Mouse (Mus musculus) heart, embryonic 11.5 days (tissue): ENCODE measurements around the gene Banp. TPM values are rescaled to one million over a fixed set of nuclear protein-coding genes. Genes with fewer than 3 reads are reported as not detected.

ENCODE experiments used
- ATAC-seq: fragments of 200-750 bp; cut with Nextera tagmentation; replicated peaks from 2 replicates; pipeline ENCODE4 v1.8.0; 2017; ENCODE audit warnings: moderate library complexity; ENCODE audit not compliant: insufficient number of reproducible peaks, low FRiP score, low TSS enrichment
- H3K27ac ChIP-seq: fragments of 300-500 bp; sonication (generic); 2 replicates; pipeline ENCODE4 v1.5.1; 2014; ENCODE audit warnings: mild to moderate bottlenecking, low read depth, low read length
- H3K27me3 ChIP-seq: fragments of 300-500 bp; sonication (generic); 2 replicates; pipeline ENCODE4 v1.6.1; 2014; ENCODE audit warnings: mild to moderate bottlenecking, low read length, mixed read lengths; ENCODE audit not compliant: control insufficient read depth, insufficient read depth
- H3K36me3 ChIP-seq: fragments of 300-500 bp; sonication (generic); 2 replicates; pipeline ENCODE4 v1.6.1; 2014; ENCODE audit warnings: mild to moderate bottlenecking, low read length, moderate library complexity, mixed read lengths; ENCODE audit not compliant: control insufficient read depth, insufficient read depth
- H3K4me1 ChIP-seq: fragments of 300-500 bp; sonication (generic); 2 replicates; pipeline ENCODE4 v1.6.1; 2014; ENCODE audit warnings: low read length; ENCODE audit not compliant: control insufficient read depth, insufficient read depth
- H3K4me2 ChIP-seq: fragments of 300-500 bp; sonication (generic); 2 replicates; pipeline ENCODE4 v1.6.1; 2014; ENCODE audit warnings: mild to moderate bottlenecking, moderate library complexity
- H3K4me3 ChIP-seq: fragments of 300-500 bp; sonication (generic); 2 replicates; pipeline ENCODE4 v1.5.1; 2014; ENCODE audit warnings: low read depth, low read length
- H3K9ac ChIP-seq: fragments of 300-500 bp; sonication (generic); 2 replicates; pipeline ENCODE4 v1.6.1; 2014; ENCODE audit warnings: mild to moderate bottlenecking, low read depth, low read length, moderate library complexity
- H3K9me3 ChIP-seq: fragments of 300-500 bp; sonication (generic); replicated peaks from 2 replicates; pipeline ENCODE4 v1.6.1; 2016; ENCODE audit warnings: low read length; ENCODE audit not compliant: control insufficient read depth
- WGBS: fragments of 180-500 bp; shearing (Covaris S2); extraction: QIAGEN DNeasy Blood & Tissue Kit; methylation state at CpG from one replicate; pipeline ENCODE4 v1.1.7; 2014; ENCODE audit not compliant: insufficient replicate concordance; 5-methylcytosine and 5-hydroxymethylcytosine counted together
- polyA plus RNA-seq: library from polyadenylated mRNA; unstranded; fragments of >200 nt; fragmentation: Nextera tagmentation; extraction: Ambion mirVana; gene quantifications from 2 replicates; pipeline ENCODE4 v1.2.1, GENCODE M21; 2014

Gene Banp
- polyA plus RNA-seq, 1 experiment from 2014 or later, result 40.1 TPM

DNA sequence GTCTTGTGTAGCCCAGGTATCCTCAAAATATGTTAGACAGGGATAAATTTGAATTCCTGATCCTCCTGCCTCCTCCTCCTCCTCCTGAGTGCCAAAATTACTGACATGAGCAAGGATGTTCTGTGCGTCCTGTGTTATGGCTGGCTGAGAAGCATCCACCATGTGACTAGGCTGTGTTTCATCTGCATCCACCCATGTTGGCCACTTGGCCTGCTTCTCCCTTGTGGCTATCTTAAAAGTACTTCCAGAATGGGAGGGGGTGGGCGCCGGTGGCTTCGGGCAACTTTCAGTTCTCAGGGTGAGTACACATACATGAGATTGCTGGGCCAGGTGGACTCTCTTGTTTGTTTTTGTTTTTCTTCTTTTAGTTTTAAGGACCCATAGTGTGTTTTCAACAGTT lies 30.4 kb upstream of the Banp start:
- H3K9ac ChIP-seq, result no peak overlapping the region
- WGBS, result 56% methylated on average over 4 of the region's 4 CpGs
- no peak for ATAC-seq

DNA sequence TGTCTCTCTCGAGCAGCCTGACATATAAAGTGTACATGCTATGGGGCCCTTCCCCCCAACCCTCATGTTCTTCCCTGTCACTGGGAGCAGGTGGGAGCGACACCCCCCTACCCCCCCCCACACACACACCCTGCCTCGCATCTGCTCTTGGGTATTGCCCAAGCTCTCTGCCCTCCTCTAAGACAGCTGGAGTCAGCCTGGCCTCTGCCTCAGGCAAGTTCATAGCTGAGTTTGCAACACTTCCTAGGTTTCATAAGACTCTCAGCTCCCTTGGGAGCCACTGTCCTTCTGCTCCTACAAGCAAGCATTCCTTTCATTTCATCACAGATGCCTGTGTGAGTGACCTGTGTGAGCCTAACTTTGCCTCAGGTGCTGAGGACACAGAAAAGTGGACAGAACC lies 29.8 kb upstream of the Banp start:
- H3K36me3 ChIP-seq, result no peaks in the 10 kb centered on the region
- H3K27me3 ChIP-seq, result no peaks in the 10 kb centered on the region
- no peak for ATAC-seq
- no peak overlapping the region for H3K4me3 ChIP-seq
- H3K27ac ChIP-seq, result no peak overlapping the region
- no peak overlapping the region for H3K9ac ChIP-seq
- H3K9me3 ChIP-seq, result no peaks in the 10 kb centered on the region
- 54% methylated on average over 3 of the region's 3 CpGs for WGBS
- H3K4me1 ChIP-seq, result peaks cover 5% of the 10 kb centered on the region; the same call in 1 of the 2 replicates
- H3K4me2 ChIP-seq, result no peak overlapping the region

More for the DNA sequence above, 30.4 kb upstream of the Banp start:
- Histone ChIP-seq H3K4me3 (no peak overlapping the region), H3K9me3 (no peaks in the 10 kb centered on the region), H3K4me1 (peaks cover 5% of the 10 kb centered on the region; the same call in 1 of the 2 replicates), H3K27me3 (no peaks in the 10 kb centered on the region), H3K4me2 (no peak overlapping the region), H3K27ac (no peak overlapping the region), H3K36me3 (no peaks in the 10 kb centered on the region)

DNA sequence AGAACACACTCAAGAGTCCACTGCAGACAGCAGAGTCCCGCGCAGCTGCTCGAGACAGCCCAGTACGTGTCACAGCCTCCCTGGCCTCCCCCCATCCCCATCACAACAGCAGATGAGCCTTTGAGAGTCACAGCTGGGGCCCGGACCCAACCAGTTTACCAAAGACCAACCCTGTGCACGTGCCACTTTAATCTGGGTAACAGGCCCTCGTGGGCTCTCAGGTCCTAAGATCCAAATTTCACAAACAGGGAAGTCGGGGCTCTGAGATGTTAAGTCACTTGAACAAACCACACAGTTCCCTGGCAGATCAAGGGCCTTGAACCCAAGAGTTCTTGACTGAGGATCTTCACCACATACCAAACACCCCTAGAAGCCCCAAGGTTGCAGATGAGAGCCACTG lies 28.0 kb upstream of the Banp start:
- H3K27me3 ChIP-seq, result no peaks in the 10 kb centered on the region
- no peak for ATAC-seq
- H3K27ac ChIP-seq, result peak overlapping the region; percentile 46; the same call in 1 of the 2 replicates
- peaks cover 5% of the 10 kb centered on the region; the same call in 1 of the 2 replicates for H3K4me1 ChIP-seq
- H3K36me3 ChIP-seq, result no peaks in the 10 kb centered on the region
- no peak overlapping the region for H3K4me3 ChIP-seq
- no peak overlapping the region for H3K4me2 ChIP-seq
- no peaks in the 10 kb centered on the region for H3K9me3 ChIP-seq
- 69% methylated on average over 8 of the region's 8 CpGs for WGBS
- no peak overlapping the region for H3K9ac ChIP-seq

DNA sequence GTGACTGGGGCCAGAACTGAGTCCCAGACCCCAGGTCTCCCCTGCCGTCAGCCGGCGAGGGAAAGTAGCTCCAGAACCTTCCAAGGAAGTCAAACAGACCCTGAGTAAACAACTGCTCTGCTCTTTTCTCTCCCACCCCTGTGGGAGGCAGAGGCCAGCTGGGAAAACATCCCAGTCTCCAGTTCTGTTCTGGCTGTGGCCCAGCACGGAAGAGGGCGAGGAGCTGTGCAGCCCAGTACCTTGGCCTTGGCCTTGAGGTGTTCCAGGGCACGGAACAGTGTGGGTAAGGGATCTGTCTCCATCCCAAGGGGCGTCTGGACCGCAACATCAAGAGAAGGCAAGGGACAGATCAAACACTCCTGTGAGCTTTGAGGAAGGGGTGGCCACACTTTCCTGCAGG lies 27.4 kb upstream of the Banp start:
- H3K27me3 ChIP-seq, result no peaks in the 10 kb centered on the region
- no peak overlapping the region for H3K9ac ChIP-seq
- H3K9me3 ChIP-seq, result no peaks in the 10 kb centered on the region
- WGBS, result 53% methylated on average over 8 of the region's 8 CpGs
- no peak overlapping the region for H3K4me3 ChIP-seq
- H3K36me3 ChIP-seq, result no peaks in the 10 kb centered on the region
- no peak for ATAC-seq
- peak overlapping the region; percentile 46; the same call in 1 of the 2 replicates for H3K27ac ChIP-seq
- H3K4me2 ChIP-seq, result no peak overlapping the region
- H3K4me1 ChIP-seq, result peaks cover 5% of the 10 kb centered on the region; the same call in 1 of the 2 replicates

DNA sequence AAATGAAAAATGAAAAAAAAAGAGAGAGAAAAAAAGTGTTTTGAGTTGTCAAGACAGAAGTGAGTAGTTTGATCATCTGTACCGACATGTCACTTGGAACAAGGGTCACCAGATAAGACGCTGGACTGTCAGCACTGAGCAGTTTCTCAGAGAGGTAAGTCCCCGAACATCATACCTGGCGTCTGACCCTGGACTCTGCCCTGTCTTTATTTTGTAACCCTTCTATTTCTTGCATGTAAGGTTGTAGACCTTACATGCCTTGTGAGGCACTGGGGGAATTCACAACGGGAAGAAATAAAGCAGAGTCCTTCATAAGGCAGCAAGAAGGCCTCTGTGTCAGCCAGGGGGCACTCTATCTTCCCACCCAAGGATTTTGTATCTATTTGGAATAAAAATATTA lies 24.9 kb upstream of the Banp start:
- Histone ChIP-seq H3K9ac (no peak overlapping the region), H3K27ac (no peak overlapping the region), H3K9me3 (no peaks in the 10 kb centered on the region), H3K27me3 (no peaks in the 10 kb centered on the region), H3K4me1 (peaks cover 4% of the 10 kb centered on the region; the same call in 1 of the 2 replicates), H3K36me3 (no peaks in the 10 kb centered on the region), H3K4me2 (no peak overlapping the region), H3K4me3 (no peak overlapping the region)
- no peak for ATAC-seq
- WGBS, result 79% methylated on average over 5 of the region's 5 CpGs

DNA sequence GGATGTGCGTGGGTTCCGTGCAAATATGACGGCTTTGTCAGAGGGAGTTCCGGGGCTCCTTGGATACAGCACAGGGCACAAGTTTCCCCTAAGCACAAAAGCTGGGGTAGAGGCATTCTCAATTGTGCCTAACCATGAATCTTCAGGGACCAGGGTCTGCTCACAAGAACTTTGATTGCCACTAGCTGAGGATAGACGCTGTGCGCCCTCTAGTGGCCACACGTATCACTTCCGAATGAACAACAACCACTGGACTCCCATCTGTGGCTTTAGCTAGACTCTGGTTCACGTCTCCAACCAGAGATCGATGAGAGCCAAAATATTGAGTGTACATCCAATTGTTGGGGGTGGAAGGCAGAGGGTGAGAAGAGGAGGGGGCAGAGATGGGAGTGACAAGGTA lies 23.9 kb upstream of the Banp start:
- no peak overlapping the region for H3K4me2 ChIP-seq
- no peak overlapping the region for H3K4me3 ChIP-seq
- H3K36me3 ChIP-seq, result no peaks in the 10 kb centered on the region
- no peak overlapping the region for H3K27ac ChIP-seq
- no peak overlapping the region for H3K9ac ChIP-seq
- WGBS, result 29% methylated on average over 10 of the region's 10 CpGs
- no peaks in the 10 kb centered on the region for H3K9me3 ChIP-seq
- peaks cover 2% of the 10 kb centered on the region; the same call in 1 of the 2 replicates for H3K4me1 ChIP-seq
- no peaks in the 10 kb centered on the region for H3K27me3 ChIP-seq
- no peak for ATAC-seq

DNA sequence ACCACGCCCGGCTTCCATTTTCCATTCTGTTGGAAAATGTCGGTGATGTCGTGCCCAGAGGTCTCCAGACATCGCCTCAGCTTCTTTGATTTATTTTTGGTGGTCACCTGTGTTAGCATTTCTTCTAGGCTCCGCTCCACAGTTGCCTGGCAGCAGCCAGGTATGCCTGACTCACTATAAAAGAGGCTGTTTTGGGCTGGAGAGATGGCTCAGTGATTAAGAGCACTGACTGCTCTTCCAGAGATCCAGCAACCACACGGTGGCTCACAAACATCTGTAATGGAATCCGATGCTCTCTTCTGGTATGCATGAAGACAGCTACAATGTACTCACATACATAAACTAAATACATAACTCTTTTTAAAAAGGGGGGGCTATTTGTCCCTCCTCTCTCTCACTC lies 23.3 kb upstream of the Banp start:
- ATAC-seq, result no peak
- H3K4me1 ChIP-seq, result peaks cover 2% of the 10 kb centered on the region; the same call in 1 of the 2 replicates
- H3K9me3 ChIP-seq, result no peaks in the 10 kb centered on the region
- no peak overlapping the region for H3K27ac ChIP-seq
- no peak overlapping the region for H3K4me2 ChIP-seq
- no peak overlapping the region for H3K9ac ChIP-seq
- WGBS, result 63% methylated on average over 8 of the region's 8 CpGs
- H3K36me3 ChIP-seq, result no peaks in the 10 kb centered on the region
- no peak overlapping the region for H3K4me3 ChIP-seq
- H3K27me3 ChIP-seq, result no peaks in the 10 kb centered on the region

DNA sequence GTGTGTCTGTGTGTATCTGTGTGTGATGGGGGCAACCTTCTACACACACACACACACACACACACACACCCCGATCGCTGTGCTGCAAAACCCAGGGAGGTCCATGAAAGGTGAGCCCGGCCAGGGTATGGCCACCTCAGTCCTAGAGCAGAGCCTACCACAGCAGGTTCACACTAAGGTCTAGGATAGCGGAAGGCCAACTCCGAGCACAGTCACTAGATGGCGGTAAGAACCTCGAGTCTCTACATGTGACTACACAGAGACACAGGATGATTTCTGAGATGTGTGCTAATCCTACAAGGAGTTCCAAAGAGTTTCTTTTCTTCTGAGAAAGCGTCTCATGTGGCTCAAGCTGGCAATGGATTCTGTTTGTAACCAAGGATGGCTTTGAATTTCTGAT lies 22.2 kb upstream of the Banp start:
- Histone ChIP-seq H3K9me3 (no peaks in the 10 kb centered on the region), H3K27ac (no peak overlapping the region), H3K27me3 (no peaks in the 10 kb centered on the region), H3K4me1 (0 out of 2 replicates have a peak, but pooled peaks cover under 1% of the 10 kb centered on the region), H3K4me2 (no peak overlapping the region), H3K9ac (no peak overlapping the region), H3K4me3 (no peak overlapping the region), H3K36me3 (no peaks in the 10 kb centered on the region)
- 25% methylated on average over 8 of the region's 8 CpGs for WGBS
- 0 out of 2 replicates have a peak, but pooled peaks have one; percentile 23 for ATAC-seq

DNA sequence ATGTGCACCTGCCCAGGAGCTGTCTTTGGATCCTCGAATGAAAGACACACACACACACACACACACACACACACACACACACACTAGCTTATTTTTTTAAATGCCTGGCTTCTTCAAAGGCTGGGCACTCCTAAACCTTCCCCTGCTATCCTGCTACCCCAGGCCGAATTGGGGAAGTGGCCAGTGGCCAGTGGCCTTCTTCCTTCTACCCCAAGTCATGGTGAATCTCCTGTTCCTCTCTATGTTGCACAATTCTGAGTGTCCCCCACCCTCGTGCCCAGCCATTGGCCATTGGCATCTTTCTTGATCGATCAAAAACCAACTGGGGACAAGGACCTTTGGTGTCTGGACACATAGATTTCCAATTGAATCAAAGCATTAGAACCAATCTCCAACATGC lies 19.5 kb upstream of the Banp start:
- Histone ChIP-seq H3K4me2 (no peak overlapping the region), H3K9ac (no peak overlapping the region), H3K9me3 (no peaks in the 10 kb centered on the region), H3K4me3 (no peak overlapping the region), H3K4me1 (0 out of 2 replicates have a peak, but pooled peaks cover 3% of the 10 kb centered on the region), H3K27ac (no peak overlapping the region), H3K36me3 (no peaks in the 10 kb centered on the region), H3K27me3 (no peaks in the 10 kb centered on the region)
- WGBS, result 78% methylated on average over 4 of the region's 4 CpGs
- ATAC-seq, result no peak
